Mouse (Mus musculus) E14TG2a.4 (cell line): ENCODE measurements around the gene Myo1e.
A peak's percentile ranks its signal among the peaks of the same experiment; 100 is the strongest.

Source experiments
- CTCF ChIP-seq: conservative IDR thresholded peaks from 2 replicates; pipeline ENCODE4 v1.5.1; 2014; ENCODE audit warnings: low read length
- NANOG ChIP-seq: IDR thresholded peaks from 2 replicates; pipeline ENCODE4 v1.6.1; 2014; ENCODE audit warnings: borderline replicate concordance, low read length, mixed read lengths
- POU5F1 ChIP-seq: IDR thresholded peaks from 2 replicates; pipeline ENCODE4 v1.6.1; 2014; ENCODE audit warnings: low read length, borderline replicate concordance

GRCm38 (mm10) chr9:70300705-70301104, 93.6 kb downstream of the Myo1e start:
- peak; percentile 40; the same call in 1 of the 2 replicates for TF ChIP-seq CTCF
- TF ChIP-seq NANOG: no peak
- no peak for TF ChIP-seq POU5F1
